Mouse (Mus musculus): ENCODE data around the gene Pla2g6. TPM values are rescaled to one million over a fixed set of nuclear protein-coding genes. Genes with fewer than 3 reads are reported as not detected.

Gene Pla2g6
- total RNA-seq, 2 experiments from 2014 or later, result 13.0 to 15.3 TPM

DNA sequence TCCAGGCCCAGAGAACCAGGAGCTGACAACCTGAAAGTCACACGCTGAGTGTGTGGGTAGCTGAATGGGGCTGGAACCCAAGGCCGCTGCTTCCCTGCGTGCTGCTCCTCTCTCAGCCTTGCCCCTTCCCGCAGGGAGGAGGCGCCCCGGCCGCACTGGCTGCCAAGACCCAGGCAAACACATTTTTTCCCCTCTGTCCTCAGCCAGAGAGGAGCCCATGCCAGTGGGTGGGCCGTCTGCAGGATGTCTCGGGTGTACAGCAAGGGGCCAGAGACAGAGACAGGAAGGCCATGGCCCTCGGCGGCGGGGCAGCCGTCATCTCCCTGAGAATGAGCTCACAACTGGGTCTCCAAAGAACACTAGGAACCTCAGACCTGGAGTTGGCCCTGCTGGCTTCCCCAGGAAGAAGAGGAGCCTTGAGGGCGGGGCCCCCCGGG is 23.2 kb upstream of the Pla2g6 start:
- no peak for ATAC-seq (replicated peaks; ENCODE audit: poor library complexity, severe bottlenecking)

- peak; percentile 27 for ATAC-seq (replicated peaks; ENCODE audit: poor library complexity, severe bottlenecking)
Observed at GRCm38 (mm10) chr15:79350866-79351265, 22.7 kb upstream of the Pla2g6 start.

DNA sequence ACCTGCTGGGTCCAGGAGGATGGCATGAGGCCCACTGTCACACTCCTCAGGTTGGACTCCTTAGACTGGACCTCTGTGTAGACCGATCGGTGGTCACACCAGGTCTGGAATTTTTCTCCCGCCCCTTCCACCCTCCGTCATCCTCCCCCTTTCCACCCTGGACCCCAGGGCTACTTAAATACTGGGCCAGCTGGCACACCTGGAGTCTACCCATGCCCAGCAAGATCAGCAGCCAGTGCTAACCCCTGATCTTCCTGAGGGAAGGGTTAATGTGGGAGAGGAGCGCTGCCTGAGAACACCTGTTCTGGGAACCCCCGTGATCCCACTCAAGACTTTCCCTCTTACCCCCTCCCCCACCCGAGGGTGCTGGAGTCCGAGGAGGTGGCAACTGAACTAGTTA is 20.5 kb upstream of the Pla2g6 start:
- no peak for ATAC-seq (replicated peaks; ENCODE audit: poor library complexity, severe bottlenecking)

- peak; percentile 51 for ATAC-seq (replicated peaks; ENCODE audit: poor library complexity, severe bottlenecking)
Observed at GRCm38 (mm10) chr15:79347845-79348506, 19.8 kb upstream of the Pla2g6 start.

DNA sequence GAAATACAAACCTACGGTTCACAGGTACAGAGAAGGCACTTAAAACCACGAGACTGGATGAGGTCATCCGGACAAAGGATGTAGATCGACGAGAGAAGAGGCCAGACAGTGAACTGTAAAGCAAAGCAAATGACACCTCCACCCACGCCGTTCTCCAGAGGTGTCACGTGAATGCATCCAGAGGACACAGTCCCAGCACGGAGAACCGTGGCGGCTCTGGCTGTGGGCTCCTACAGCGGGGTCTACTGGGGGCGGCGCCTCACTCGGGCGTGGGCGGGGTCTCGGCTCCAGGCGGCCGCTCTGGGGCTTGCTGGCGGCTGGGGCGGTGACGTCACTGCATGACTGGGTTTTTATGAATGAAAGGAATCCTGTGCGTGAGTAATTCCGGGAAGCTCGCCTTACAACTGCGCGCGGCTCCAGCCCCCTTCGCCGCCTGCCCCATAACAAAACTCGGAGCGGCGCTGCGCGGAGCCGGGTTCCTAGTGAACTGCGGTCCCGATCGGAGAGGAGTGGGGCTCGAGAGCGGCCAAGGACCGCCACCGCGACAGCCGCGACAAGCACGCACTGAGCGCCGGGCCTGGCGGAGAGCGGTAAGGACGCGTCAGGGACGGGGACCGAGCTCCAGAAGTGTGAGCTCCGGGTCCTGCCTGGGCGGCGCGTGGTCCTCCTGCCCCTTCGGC is 19.1 kb upstream of the Pla2g6 start:
- ATAC-seq (replicated peaks; ENCODE audit: poor library complexity, severe bottlenecking), result peak; percentile 60

DNA sequence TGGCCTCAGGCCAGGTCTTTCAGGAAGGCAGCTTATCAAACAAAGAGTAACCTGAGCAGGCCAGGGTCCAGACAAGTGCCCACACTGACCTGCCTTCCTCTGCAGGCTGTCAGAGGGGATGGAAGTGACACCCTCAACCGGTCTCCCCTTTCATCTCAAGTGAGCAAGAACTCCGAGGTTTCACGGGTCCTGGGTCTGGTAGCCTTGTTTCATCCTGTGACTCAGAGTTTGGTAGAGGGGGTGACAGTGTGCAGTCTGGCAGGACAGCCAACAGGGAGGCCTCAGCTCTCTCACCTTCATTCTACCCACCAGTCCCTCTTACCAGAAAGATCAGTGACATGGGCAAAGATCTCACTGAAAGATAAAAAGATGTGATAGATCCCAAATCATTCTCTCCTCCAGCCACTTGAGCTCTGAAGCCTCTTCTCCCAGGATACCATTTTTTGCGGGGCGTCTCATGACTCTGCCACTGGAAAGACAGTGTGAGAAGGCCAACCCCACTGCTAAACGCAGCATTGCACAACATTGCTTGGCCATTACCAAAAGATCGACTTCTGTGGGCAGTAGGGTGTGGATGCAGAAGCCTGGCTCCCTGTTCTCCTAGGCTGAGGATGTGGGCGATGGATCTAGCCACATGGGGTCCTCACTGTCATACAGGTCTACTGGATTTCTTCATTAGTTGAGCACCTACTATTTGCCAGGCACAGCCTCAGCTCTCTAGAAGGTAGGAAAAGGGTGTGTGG is 18.0 kb upstream of the Pla2g6 start, which contains the start of gene Maff:
Gene Maff (plus strand): TSS at position 571 of the 743 bp plus-strand sequence.
- peak; percentile 33 for ATAC-seq (replicated peaks; ENCODE audit: poor library complexity, severe bottlenecking)

GRCm38 (mm10) chr15:79344627-79345026 is 16.4 kb upstream of the Pla2g6 start:
- ATAC-seq (replicated peaks; ENCODE audit: poor library complexity, severe bottlenecking), result no peak

DNA sequence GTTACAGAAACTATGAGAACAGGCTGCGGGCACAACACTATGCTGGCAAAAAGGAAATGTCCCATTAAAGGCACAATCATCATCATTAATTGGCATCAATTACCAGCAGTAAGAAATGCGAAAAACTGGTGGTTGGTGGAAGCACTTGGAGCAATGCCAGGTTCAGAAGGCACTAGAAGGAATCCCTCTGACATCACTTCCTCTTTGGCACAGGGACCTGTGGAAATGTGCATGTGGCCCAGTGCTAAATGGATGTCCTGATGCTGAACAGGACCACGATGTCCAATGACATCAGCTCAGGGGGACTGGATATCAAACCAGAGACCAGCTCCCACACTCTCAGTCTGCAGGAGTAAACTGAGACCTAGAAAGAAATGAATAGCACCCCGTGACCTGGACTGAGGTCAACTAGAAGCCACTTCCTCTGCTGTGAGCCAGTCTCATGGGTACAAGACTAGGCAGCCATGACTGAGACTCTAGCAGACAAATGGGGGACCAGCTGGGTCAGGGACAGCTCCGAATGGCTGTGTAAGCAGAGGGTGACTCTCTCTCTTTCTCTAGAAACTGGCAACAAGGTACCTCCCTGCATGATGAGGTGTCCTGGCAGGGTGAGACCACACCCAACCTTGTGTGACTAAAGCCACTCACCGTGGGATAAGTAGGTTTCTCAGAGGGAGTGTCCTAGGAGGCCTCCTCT is 14.6 kb upstream of the Pla2g6 start:
- no peak for ATAC-seq (replicated peaks; ENCODE audit: poor library complexity, severe bottlenecking)

DNA sequence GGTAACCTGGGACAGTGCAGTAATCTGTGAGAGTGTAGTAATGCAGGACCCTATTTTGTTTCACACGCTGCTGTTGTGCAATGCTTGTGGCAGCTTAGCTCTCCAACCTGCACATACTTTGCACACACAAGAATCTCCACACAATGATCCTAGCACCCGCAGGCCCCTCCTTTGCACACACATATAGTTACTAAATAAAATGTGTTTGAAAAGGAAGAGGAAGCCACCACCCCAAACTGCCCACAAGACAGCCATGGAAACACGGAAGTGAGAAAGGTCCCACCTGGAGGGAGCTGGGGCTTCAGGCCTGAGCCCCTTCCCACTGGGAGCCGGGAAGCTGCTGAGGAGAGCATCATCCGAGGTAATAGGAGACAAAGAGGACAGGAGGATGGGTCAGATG is 10.8 kb upstream of the Pla2g6 start:
- ATAC-seq (replicated peaks; ENCODE audit: poor library complexity, severe bottlenecking), result peak; percentile 67

GRCm38 (mm10) chr15:79335061-79335655 is 7.0 kb upstream of the Pla2g6 start:
- peak; percentile 49 for ATAC-seq (replicated peaks; ENCODE audit: poor library complexity, severe bottlenecking)

DNA sequence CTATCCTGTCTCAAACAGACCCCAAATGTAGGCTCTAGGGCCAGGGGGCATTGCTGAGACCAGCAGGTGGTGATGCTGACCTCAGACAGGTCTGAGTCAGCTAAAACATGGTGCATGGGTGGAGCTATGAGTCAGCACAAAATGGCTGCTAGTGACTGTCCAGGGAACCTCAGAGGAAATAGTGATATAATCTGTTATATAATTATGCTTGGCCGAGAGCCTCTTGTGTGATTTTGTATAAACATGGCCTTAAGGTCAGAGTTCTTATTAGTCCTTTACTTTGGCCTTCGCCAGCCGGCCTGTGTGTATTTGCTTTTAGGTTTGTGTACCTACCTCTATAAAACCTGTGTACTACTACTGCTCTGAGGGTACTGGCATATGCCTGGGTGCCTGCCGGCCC is 5.2 kb upstream of the Pla2g6 start:
- ATAC-seq (replicated peaks; ENCODE audit: poor library complexity, severe bottlenecking), result peak; percentile 41; the same call in 1 of the 2 replicates

DNA sequence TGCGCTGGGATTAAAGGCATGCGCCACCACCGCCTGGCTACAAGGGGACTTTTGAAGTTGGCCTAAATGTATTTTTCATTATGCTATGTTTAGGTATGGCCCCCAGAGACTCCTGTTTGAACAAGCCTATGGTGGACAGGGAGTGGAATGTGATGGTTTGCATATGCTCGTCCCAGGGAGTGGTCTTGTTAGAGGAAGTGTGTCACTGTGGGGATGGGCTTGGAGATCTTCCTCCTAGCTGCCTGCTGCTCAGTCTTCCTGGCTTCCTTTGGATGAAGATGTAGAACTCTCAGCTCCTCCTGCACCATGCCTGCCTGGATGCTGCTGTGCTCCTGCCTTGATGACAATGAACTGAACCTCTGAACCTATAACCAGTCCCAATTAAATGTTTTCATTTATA is 2.3 kb upstream of the Pla2g6 start:
- no peak for ATAC-seq (replicated peaks; ENCODE audit: poor library complexity, severe bottlenecking)

DNA sequence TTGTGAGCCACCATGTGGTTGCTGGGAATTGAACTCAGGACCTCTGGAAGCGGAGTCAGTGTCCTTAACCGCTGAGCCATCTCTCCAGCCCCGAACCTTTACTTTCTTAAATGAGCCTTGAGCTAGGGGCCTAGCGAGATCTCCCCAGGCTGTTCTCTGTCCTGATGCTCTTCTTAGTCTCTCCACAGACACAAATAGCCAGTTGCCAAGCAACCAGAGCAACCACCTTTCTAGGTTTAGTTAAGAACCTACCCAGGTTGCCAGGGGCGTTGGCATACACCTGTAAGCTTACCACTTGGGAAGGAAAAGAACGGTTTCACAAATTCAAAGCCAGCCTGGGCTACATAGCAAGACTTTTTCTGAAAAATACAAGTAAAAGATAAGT is 1.8 kb upstream of the Pla2g6 start:
- ATAC-seq (replicated peaks; ENCODE audit: poor library complexity, severe bottlenecking), result no peak

DNA sequence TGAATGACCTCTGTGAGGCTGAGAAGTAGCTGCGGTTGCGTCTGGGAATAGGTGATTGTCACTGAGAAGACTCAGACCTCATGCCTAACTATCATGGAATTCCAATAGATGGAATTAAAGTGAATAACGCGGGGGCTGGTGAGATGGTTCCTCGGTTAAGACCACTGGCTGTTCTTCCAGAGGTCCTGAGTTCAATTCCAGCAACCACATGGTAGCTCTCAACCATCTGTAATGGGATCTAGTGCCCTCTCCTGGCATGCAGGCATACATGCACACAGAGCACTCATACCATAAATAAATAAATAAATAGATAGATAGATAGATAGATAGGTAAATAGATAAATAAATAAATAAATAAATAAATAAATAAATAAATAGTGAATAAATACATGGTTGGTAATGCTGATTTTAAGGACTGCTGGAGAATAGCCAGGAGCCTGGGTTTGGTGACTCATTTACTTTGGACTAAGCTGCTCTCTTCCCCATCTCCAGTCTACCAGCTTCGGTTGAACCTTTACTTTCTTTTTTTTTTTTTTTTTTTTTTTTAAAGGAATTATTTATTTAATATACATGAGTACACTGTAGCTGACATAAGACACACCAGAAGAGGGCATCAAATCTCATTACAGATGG is 1.3 kb upstream of the Pla2g6 start:
- ATAC-seq (replicated peaks; ENCODE audit: poor library complexity, severe bottlenecking), result no peak

DNA sequence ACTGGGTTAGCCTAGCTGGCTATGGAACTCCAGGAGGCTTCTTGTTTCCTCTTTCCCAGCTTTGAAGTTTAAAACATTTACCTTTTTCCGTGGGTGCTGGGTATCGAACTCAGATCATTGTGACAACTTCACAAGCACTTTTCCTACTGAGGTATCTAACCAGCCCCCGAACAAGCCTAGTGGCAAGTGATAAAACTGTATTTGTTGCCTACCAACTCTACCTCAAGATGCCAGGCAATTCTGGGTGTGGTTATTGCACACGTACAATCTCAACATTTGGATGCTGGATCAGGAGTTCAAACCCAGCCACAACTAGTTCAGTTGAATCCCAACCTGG is 717 bp upstream of the Pla2g6 start:
- no peak for ATAC-seq (replicated peaks; ENCODE audit: poor library complexity, severe bottlenecking)

- ATAC-seq (replicated peaks; ENCODE audit: poor library complexity, severe bottlenecking), result peak; percentile 17
Observed at GRCm38 (mm10) chr15:79326971-79327961, 924 bp downstream of the Pla2g6 start.

GRCm38 (mm10) chr15:79326264-79326663 is 1.9 kb downstream of the Pla2g6 start:
- ATAC-seq (replicated peaks; ENCODE audit: poor library complexity, severe bottlenecking), result no peak

DNA sequence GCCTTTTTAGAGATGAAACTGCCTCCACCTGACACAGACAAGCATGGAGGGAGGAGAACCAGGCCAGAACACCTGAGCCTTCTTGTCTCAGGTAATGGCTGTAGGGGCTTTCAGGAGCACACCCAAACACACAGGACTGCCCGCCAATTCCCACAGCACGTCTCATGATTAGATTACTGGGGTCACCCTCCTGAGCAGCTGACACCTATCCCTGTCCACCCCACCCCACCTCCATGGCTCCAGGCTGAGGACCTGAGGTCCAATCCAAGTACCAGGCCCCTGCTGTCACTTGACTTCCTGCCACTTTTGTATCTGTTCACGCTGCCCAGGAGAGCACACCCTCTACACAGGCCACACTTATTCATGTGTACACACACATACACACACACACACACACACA is 2.4 kb downstream of the Pla2g6 start:
- no peak for ATAC-seq (replicated peaks; ENCODE audit: poor library complexity, severe bottlenecking)

- no peak for ATAC-seq (replicated peaks; ENCODE audit: poor library complexity, severe bottlenecking)
Observed at GRCm38 (mm10) chr15:79324373-79324772, 3.8 kb downstream of the Pla2g6 start.
